Mouse (Mus musculus) testis, adult 2 months (tissue): ENCODE measurements around the gene Rps11. TPM values are rescaled to one million over a fixed set of nuclear protein-coding genes. Genes with fewer than 3 reads are reported as not detected.
A peak's percentile ranks its signal among the peaks of the same experiment; 100 is the strongest.
"Not testable (repeated sequence)": the region's sequence is repeated elsewhere in the genome, so short reads cannot be mapped to it uniquely, and the experiment has no call there.

ENCODE experiments used
- H3K27ac ChIP-seq: fragments of 200-500 bp; 2 replicates; pipeline ENCODE4 v1.5.1; 2012; ENCODE audit warnings: low read depth, low read length; ENCODE audit not compliant: control insufficient read depth, insufficient read depth
- H3K27me3 ChIP-seq: fragments of 200-500 bp; 2 replicates; pipeline ENCODE4 v1.6.1; 2012; ENCODE audit warnings: mild to moderate bottlenecking, low read length, moderate library complexity; ENCODE audit not compliant: control insufficient read depth, insufficient read depth
- H3K36me3 ChIP-seq: fragments of 200-500 bp; 2 replicates; pipeline ENCODE4 v1.6.1; 2012; ENCODE audit warnings: mild to moderate bottlenecking, low read length; ENCODE audit not compliant: control insufficient read depth, insufficient read depth
- H3K4me1 ChIP-seq: fragments of 200-500 bp; 2 replicates; pipeline ENCODE4 v1.6.1; 2012; ENCODE audit warnings: low read length; ENCODE audit not compliant: control insufficient read depth, insufficient read depth
- H3K4me3 ChIP-seq: fragments of 200-500 bp; 2 replicates; pipeline ENCODE4 v1.5.1; 2012; ENCODE audit warnings: low read depth, mild to moderate bottlenecking, low read length, moderate library complexity, mixed read lengths; ENCODE audit not compliant: control insufficient read depth
- CTCF ChIP-seq: fragments of 200-500 bp; IDR thresholded peaks from 2 replicates; pipeline ENCODE4 v1.5.1; 2012; ENCODE audit warnings: low read depth, mild to moderate bottlenecking, inconsistent platforms, low read length, moderate library complexity; ENCODE audit not compliant: control insufficient read depth, insufficient read depth, insufficient replicate concordance
- POLR2A ChIP-seq: fragments of 200-500 bp; IDR thresholded peaks from 2 replicates; pipeline ENCODE4 v1.6.1; 2012; ENCODE audit warnings: low read depth, mild to moderate bottlenecking, inconsistent platforms, low read length, moderate library complexity; ENCODE audit not compliant: control insufficient read depth
- polyA plus RNA-seq: library from polyadenylated mRNA; depleted of rRNA; stranded (reverse); fragments of >200 nt; gene quantifications from 2 replicates; pipeline ENCODE4 v1.2.3, GENCODE M21; 2012

The Rps11 gene
- polyA plus RNA-seq, 1 experiment = 169 TPM

GRCm38 (mm10) chr7:45129776-45130512 is 5.7 kb upstream of the Rps11 start:
- Histone ChIP-seq H3K4me1 (peaks cover 20% of the 10 kb centered on the region), H3K27me3 (no peaks in the 10 kb centered on the region), H3K4me3 (peak overlapping the region; percentile 89), H3K36me3 (no peaks in the 10 kb centered on the region), H3K27ac (peak overlapping the region; percentile 95)
- TF ChIP-seq POLR2A (no peak), CTCF (no peak)

- H3K4me1 ChIP-seq = peaks cover 14% of the 10 kb centered on the region
These were observed 5.1 kb upstream of the Rps11 start for GRCm38 (mm10) chr7:45129318-45129717.

GRCm38 (mm10) chr7:45128624-45129246 is 4.5 kb upstream of the Rps11 start, which contains the start of gene Rpl13a:
Gene Rpl13a (minus strand): TSS chr7:45128761.
- Histone ChIP-seq H3K27me3 (no peaks in the 10 kb centered on the region), H3K4me1 (peaks cover 12% of the 10 kb centered on the region), H3K4me3 (peak within 1 kb of the TSS; percentile 89), H3K27ac (peak within 1 kb of the TSS; percentile 96), H3K36me3 (no peaks in the 10 kb centered on the region)
- TF ChIP-seq POLR2A (peak; percentile 94), CTCF (peak; percentile 66; the same call in 1 of the 2 replicates)

More at GRCm38 (mm10) chr7:45129318-45129717, 5.1 kb upstream of the Rps11 start:
- no peaks in the 10 kb centered on the region for H3K27me3 ChIP-seq
- peak overlapping the region; percentile 89 for H3K4me3 ChIP-seq
- H3K36me3 ChIP-seq = no peaks in the 10 kb centered on the region
- H3K27ac ChIP-seq = peak overlapping the region; percentile 95
- TF ChIP-seq CTCF (no peak), POLR2A (no peak; the same call in 1 of the 2 replicates)

- Histone ChIP-seq H3K27me3 (no peaks in the 10 kb centered on the region), H3K27ac (peak overlapping the region; percentile 96), H3K4me1 (peaks cover 20% of the 10 kb centered on the region), H3K4me3 (peak overlapping the region; percentile 89), H3K36me3 (no peaks in the 10 kb centered on the region)
- no peak for TF ChIP-seq POLR2A
- TF ChIP-seq CTCF = no peak
These were observed 3.5 kb upstream of the Rps11 start for GRCm38 (mm10) chr7:45127700-45128224.

- TF ChIP-seq CTCF (no peak), POLR2A (no peak)
- Histone ChIP-seq H3K4me1 (peaks cover 20% of the 10 kb centered on the region), H3K27me3 (no peaks in the 10 kb centered on the region), H3K4me3 (no peak overlapping the region; the same call in none of the 2 replicates), H3K36me3 (no peaks in the 10 kb centered on the region; the same call in 1 of the 2 replicates), H3K27ac (no peak overlapping the region)
These were observed 2.8 kb upstream of the Rps11 start for GRCm38 (mm10) chr7:45126844-45127699.

GRCm38 (mm10) chr7:45126147-45126843 is 2.1 kb upstream of the Rps11 start:
- H3K27ac ChIP-seq = no peak overlapping the region
- TF ChIP-seq POLR2A = no peak
- TF ChIP-seq CTCF = no peak
- H3K27me3 ChIP-seq = no peaks in the 10 kb centered on the region
- H3K4me1 ChIP-seq = peaks cover 20% of the 10 kb centered on the region
- no peak overlapping the region; the same call in 1 of the 2 replicates for H3K4me3 ChIP-seq
- no peaks in the 10 kb centered on the region; the same call in 1 of the 2 replicates for H3K36me3 ChIP-seq

GRCm38 (mm10) chr7:45125649-45126048 is 1.4 kb upstream of the Rps11 start:
- peaks cover 20% of the 10 kb centered on the region for H3K4me1 ChIP-seq
- H3K27ac ChIP-seq, H3K36me3 ChIP-seq, H3K27me3 ChIP-seq: not testable (repeated sequence)
- peak overlapping the region; percentile 68; the same call in 1 of the 2 replicates for H3K4me3 ChIP-seq
